Mouse (Mus musculus) forebrain, embryonic 13.5 days (tissue): ENCODE measurements around the gene Pcsk1. TPM values are rescaled to one million over a fixed set of nuclear protein-coding genes. Genes with fewer than 3 reads are reported as not detected.

Source experiments
- ATAC-seq: fragments of 200-750 bp; cut with Nextera tagmentation; 2 replicates; pipeline ENCODE4 v1.8.0; 2017
- H3K27ac ChIP-seq: fragments of 300-500 bp; sonication (generic); 2 replicates; pipeline ENCODE4 v1.5.1; 2015; ENCODE audit warnings: inconsistent platforms, mild to moderate bottlenecking, moderate library complexity
- H3K27me3 ChIP-seq: fragments of 300-500 bp; sonication (generic); 2 replicates; pipeline ENCODE4 v1.6.1; 2015; ENCODE audit warnings: mild to moderate bottlenecking, inconsistent platforms
- H3K36me3 ChIP-seq: fragments of 300-500 bp; sonication (generic); 2 replicates; pipeline ENCODE4 v1.6.1; 2015; ENCODE audit warnings: mild to moderate bottlenecking, inconsistent platforms; ENCODE audit not compliant: poor library complexity, severe bottlenecking
- H3K4me1 ChIP-seq: fragments of 300-500 bp; sonication (generic); 2 replicates; pipeline ENCODE4 v1.6.1; 2015; ENCODE audit warnings: inconsistent platforms
- H3K4me2 ChIP-seq: fragments of 300-500 bp; sonication (generic); 2 replicates; pipeline ENCODE4 v1.6.1; 2015; ENCODE audit warnings: inconsistent platforms, mild to moderate bottlenecking, moderate library complexity
- H3K4me3 ChIP-seq: fragments of 300-500 bp; sonication (generic); 2 replicates; pipeline ENCODE4 v1.5.1; 2015; ENCODE audit warnings: mild to moderate bottlenecking, inconsistent platforms
- H3K9ac ChIP-seq: fragments of 300-500 bp; sonication (generic); 2 replicates; pipeline ENCODE4 v1.6.1; 2015; ENCODE audit warnings: mild to moderate bottlenecking, inconsistent platforms
- H3K9me3 ChIP-seq: fragments of 300-500 bp; sonication (generic); replicated peaks from 2 replicates; pipeline ENCODE4 v1.6.1; 2016; ENCODE audit warnings: inconsistent platforms
- WGBS: fragments of 180-500 bp; shearing (Covaris S2); methylation state at CpG from one replicate; pipeline ENCODE4 v1.1.7; 2015; 5-methylcytosine and 5-hydroxymethylcytosine counted together
- polyA plus RNA-seq: library from polyadenylated mRNA; unstranded; fragments of >200 nt; fragmentation: Nextera tagmentation; extraction: Ambion mirVana; gene quantifications from 2 replicates; pipeline ENCODE4 v1.2.1, GENCODE M21; 2015

Gene Pcsk1
- polyA plus RNA-seq = 0.99 and 1.6 TPM in 2 replicates

DNA sequence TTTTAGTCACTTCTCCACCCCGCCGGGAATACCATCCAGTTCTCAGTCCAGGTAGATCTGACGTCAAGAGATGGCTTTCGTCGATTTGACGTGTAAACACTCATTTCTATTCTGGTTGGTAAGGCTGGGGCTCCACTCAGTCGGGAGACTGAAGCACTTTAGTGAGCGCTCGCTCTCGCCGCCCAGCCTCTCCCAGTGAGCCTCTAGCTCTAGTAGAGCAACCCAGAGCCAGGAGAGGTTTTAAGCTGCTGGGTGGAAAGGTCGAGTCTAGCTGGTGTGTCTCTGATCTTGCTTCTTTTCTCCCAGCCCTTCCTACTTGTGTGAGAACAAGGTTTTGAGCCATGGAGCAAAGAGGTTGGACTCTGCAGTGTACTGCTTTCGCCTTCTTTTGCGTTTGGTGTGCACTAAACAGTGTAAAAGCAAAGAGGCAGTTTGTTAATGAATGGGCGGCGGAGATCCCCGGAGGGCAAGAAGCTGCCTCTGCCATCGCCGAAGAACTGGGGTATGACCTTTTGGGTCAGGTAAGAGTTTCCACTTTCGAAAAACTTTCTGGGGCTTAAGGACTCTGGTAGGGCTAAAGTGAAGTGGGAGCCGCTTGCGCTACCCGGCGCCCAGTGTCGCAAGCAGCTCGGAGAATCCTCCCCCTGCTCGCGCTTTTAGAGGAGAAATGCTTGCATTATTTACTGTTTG lies at the start of gene Pcsk1:
Gene Pcsk1, plus strand, starts transcription at position 106 of the 690 bp plus-strand sequence.
- H3K9me3 ChIP-seq = no peaks in the 10 kb centered on the region
- H3K27me3 ChIP-seq = 0 out of 2 replicates have a peak, but pooled peaks cover 6% of the 10 kb centered on the region
- peak within 1 kb of the TSS; percentile 81 for H3K4me2 ChIP-seq
- no peak within 1 kb of the TSS for H3K27ac ChIP-seq
- H3K4me1 ChIP-seq = peaks cover 13% of the 10 kb centered on the region; the same call in 1 of the 2 replicates
- WGBS = under 1% methylated on average over 28 of the region's 28 CpGs
- no peaks in the 10 kb centered on the region for H3K36me3 ChIP-seq
- peak; percentile 89 for ATAC-seq
- H3K4me3 ChIP-seq = peak within 1 kb of the TSS; percentile 55
- H3K9ac ChIP-seq = peak within 1 kb of the TSS; percentile 58

DNA sequence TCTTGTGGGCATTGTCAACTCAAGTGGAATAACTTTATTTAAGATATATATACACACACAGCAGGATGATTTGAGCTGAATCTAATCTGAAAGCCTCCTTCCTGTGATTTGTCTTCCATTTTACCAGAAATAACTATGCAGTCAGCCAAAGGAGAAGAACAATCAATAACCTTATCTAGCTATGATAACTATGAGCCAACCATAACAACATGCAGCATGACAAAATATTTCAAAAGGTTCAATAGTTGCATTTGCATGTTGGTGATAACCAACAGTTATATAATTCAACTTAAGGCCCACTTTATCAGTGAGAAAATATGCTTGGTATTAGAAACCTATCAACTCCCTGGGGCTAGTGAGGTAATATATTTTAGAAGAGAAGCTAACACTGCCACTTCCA lies 30.8 kb upstream of the Pcsk1 start:
- no peak overlapping the region for H3K27ac ChIP-seq
- H3K9me3 ChIP-seq = no peaks in the 10 kb centered on the region
- no peak for ATAC-seq
- H3K4me2 ChIP-seq = no peak overlapping the region
- H3K4me3 ChIP-seq = no peak overlapping the region
- H3K9ac ChIP-seq = no peak overlapping the region
- H3K27me3 ChIP-seq = no peaks in the 10 kb centered on the region
- no peaks in the 10 kb centered on the region for H3K36me3 ChIP-seq
- no peaks in the 10 kb centered on the region for H3K4me1 ChIP-seq

DNA sequence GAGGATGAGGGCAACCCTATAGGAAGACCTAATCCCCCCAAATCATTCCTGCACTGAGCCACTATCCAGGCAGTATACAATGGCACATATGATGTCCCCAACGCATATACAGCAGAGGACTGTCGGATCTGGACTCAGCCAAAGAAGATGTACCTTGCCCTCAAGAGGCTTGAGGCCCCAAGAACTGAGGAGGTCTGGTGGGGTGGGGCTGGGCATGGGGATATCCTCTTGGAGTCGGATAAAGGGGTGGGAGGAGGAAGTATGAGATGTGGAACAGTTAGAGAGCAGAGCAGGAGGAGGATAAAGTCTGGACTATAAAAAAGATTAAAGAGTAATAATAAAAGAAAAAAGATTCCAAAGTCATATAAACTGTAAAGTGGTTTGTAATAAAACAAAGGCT lies 25.7 kb upstream of the Pcsk1 start:
- WGBS = 91% methylated on average over 3 of the region's 3 CpGs
- Histone ChIP-seq H3K27ac (no peak overlapping the region), H3K4me2 (no peak overlapping the region), H3K36me3 (no peaks in the 10 kb centered on the region), H3K4me3 (no peak overlapping the region), H3K9ac (no peak overlapping the region), H3K27me3 (no peaks in the 10 kb centered on the region), H3K9me3 (no peaks in the 10 kb centered on the region), H3K4me1 (no peaks in the 10 kb centered on the region)
- ATAC-seq = no peak

DNA sequence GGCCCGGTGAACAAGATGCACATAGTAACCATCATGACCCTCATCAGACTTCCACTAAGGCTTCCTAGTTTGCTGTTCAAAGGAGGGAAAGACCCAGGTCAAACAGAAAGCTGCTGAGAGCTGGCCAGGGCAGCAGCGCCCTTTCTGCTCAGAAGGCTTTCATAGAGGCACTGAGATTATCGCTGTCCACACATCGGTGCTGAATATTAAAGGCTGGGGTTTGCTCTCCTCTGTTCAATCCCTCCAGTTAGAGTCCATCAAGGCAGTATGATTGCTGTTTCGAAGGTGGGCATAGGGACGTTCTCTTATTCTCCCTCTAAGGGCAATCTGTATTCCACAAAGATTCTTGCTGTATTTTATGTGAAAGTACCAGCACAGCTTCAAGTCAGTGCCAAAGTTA lies 1.0 kb upstream of the Pcsk1 start:
- Histone ChIP-seq H3K27ac (no peak overlapping the region), H3K9me3 (no peaks in the 10 kb centered on the region), H3K27me3 (0 out of 2 replicates have a peak, but pooled peaks cover 6% of the 10 kb centered on the region), H3K4me1 (peaks cover 13% of the 10 kb centered on the region; the same call in 1 of the 2 replicates), H3K4me2 (no peak overlapping the region), H3K4me3 (no peak overlapping the region), H3K36me3 (no peaks in the 10 kb centered on the region), H3K9ac (no peak overlapping the region)
- no peak for ATAC-seq
- 27% methylated on average over 6 of the region's 6 CpGs for WGBS

DNA sequence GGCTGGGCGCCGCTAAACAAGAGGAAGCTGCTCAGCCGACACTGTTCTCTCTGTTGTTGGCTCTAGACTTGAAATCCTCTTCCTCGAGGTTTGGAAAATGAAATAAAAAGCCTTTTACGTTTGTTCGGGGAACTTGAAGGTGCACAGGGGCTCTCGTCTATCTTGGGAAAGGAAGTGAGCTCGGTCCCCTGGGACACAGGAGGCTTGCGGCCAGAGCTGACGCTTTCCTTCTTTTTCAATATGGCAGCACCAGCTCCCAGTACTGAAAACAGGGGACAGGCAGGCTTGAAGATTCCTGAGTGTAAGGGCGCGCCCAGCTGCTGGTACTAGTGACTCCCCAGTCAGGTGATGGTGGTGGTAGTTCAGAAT lies 769 bp downstream of the Pcsk1 start:
- ATAC-seq = peak; percentile 65
- Histone ChIP-seq H3K9me3 (no peaks in the 10 kb centered on the region), H3K9ac (peak overlapping the region; percentile 58), H3K36me3 (no peaks in the 10 kb centered on the region), H3K4me2 (peak overlapping the region; percentile 81), H3K4me1 (peaks cover 13% of the 10 kb centered on the region; the same call in 1 of the 2 replicates), H3K4me3 (peak overlapping the region; percentile 55), H3K27ac (no peak overlapping the region), H3K27me3 (0 out of 2 replicates have a peak, but pooled peaks cover 6% of the 10 kb centered on the region)
- WGBS = under 1% methylated on average over 12 of the region's 12 CpGs

DNA sequence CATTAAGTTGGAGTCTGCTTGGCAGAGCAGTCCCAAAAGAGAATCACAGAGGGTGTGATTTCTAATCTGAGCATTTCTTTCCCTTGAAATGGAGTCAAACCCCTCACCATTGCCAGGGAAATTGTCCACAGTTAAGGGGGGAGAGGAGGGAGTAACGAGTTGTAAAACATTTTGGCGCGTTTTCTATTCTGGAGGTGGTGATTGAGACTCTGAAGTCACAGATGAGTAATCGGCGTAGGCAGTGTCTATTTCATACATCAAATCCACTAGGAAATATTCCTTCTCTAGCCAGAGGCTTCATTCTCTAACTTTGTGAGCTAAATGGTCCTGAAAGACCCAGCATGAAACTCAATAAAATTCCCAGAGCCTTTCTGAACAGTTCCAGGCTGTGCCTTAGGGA lies 1.4 kb downstream of the Pcsk1 start:
- ATAC-seq = no peak
- H3K9me3 ChIP-seq = no peaks in the 10 kb centered on the region
- no peaks in the 10 kb centered on the region for H3K36me3 ChIP-seq
- peaks cover 13% of the 10 kb centered on the region; the same call in 1 of the 2 replicates for H3K4me1 ChIP-seq
- no peak overlapping the region for H3K27ac ChIP-seq
- WGBS = 70% methylated on average over 5 of the region's 5 CpGs
- H3K4me2 ChIP-seq = peak overlapping the region; percentile 81
- 0 out of 2 replicates have a peak, but pooled peaks cover 6% of the 10 kb centered on the region for H3K27me3 ChIP-seq
- H3K9ac ChIP-seq = no peak overlapping the region
- H3K4me3 ChIP-seq = peak overlapping the region; percentile 55; the same call in 1 of the 2 replicates

DNA sequence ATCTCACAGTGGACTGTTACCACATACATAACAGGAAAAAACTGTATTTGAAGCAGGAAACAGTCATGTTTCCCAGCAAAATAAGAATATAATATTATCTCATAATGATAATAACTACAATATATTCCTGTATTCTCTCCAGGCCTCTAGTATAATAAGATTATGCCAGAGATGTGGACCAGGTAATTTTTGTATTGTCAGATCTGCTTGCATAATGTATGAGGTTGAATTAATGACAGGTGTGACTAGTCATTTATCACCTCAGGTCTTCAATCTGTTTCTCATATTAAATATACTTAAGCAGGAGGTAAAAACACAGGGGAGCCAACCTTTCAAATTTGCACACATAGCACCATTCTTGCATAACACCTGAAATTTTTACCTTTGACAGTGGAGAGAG lies 5.9 kb downstream of the Pcsk1 start:
- Histone ChIP-seq H3K4me3 (no peak overlapping the region), H3K27ac (no peak overlapping the region), H3K36me3 (no peaks in the 10 kb centered on the region), H3K9me3 (no peaks in the 10 kb centered on the region; the same call in 1 of the 2 replicates), H3K4me1 (0 out of 2 replicates have a peak, but pooled peaks cover 4% of the 10 kb centered on the region), H3K9ac (no peak overlapping the region), H3K4me2 (no peak overlapping the region), H3K27me3 (no peaks in the 10 kb centered on the region)
- ATAC-seq = no peak

DNA sequence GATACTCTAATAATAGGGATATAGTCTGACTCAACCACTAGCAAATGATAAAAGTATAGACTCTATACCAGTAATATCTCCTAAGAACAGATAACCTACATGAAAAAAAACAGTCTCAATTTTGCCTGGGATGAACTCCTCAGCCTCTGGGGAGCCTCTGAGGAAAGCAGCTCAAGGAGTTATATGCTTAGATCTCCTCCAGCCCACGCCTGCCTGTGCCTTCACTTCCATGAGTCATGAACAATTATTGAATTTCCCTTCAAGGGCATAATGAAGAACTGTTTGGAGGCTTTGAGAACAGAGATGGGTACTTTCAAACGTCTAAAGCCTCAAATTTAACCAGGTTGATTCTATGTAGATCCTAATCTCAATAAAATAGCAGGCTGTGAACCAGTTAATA lies 23.5 kb downstream of the Pcsk1 start:
- H3K4me1 ChIP-seq = no peaks in the 10 kb centered on the region
- no peak overlapping the region for H3K4me3 ChIP-seq
- H3K36me3 ChIP-seq = no peaks in the 10 kb centered on the region
- ATAC-seq = no peak
- no peaks in the 10 kb centered on the region for H3K9me3 ChIP-seq
- WGBS = 57% methylated on average over 2 of the region's 2 CpGs
- H3K4me2 ChIP-seq = no peak overlapping the region
- no peak overlapping the region for H3K27ac ChIP-seq
- no peaks in the 10 kb centered on the region for H3K27me3 ChIP-seq
- no peak overlapping the region for H3K9ac ChIP-seq

DNA sequence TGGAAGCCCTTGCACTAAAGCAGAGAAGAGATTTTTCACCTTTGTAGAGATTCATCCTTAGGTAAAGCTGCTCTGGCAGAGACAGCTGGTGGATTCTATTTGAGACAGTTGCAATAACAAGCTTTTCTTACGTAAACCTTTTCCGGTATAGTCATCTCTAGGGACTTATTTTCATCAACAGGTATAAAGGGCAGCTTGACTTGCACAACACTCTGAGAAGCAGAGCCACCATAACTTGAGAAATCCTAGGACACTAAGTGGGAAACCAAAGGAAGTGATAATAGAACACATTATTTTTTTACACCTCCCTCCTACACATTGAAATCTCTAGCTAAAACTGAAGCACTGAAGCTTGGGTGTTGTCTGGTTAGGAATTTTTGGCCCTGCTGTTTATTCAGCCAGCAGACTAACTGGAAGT lies 24.4 kb downstream of the Pcsk1 start:
- 95% methylated on average over 2 of the region's 2 CpGs for WGBS
- ATAC-seq = no peak
- H3K9ac ChIP-seq = no peak overlapping the region
- H3K27ac ChIP-seq = no peak overlapping the region
- no peaks in the 10 kb centered on the region for H3K27me3 ChIP-seq
- H3K9me3 ChIP-seq = no peaks in the 10 kb centered on the region
- no peak overlapping the region for H3K4me2 ChIP-seq
- H3K4me1 ChIP-seq = no peaks in the 10 kb centered on the region
- H3K36me3 ChIP-seq = no peaks in the 10 kb centered on the region
- H3K4me3 ChIP-seq = no peak overlapping the region

DNA sequence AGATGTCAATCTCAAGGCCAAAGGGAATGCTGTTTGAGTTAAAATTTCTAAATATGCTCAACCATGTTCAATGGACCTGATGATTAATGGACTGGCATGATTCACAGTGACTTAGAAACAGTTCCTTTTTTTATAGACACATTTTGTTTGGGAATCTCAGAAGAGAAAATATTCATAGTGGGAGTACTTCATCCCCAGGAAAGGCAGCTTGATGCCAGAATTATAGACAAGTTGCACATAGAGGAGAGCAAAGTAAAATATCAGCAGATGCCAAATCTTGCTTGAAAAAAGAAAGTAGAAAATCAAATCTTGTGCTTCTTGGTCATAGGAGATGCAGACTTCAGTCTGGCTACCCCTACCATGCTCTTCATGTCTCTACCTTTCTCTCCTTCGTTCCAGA lies 25.2 kb downstream of the Pcsk1 start:
- H3K27me3 ChIP-seq = no peaks in the 10 kb centered on the region
- H3K27ac ChIP-seq = no peak overlapping the region
- H3K9me3 ChIP-seq = no peaks in the 10 kb centered on the region
- 71% methylated on average over 1 of the region's 1 CpGs for WGBS
- no peaks in the 10 kb centered on the region for H3K36me3 ChIP-seq
- no peak for ATAC-seq
- H3K4me3 ChIP-seq = no peak overlapping the region
- no peak overlapping the region for H3K9ac ChIP-seq
- no peaks in the 10 kb centered on the region for H3K4me1 ChIP-seq
- H3K4me2 ChIP-seq = no peak overlapping the region

DNA sequence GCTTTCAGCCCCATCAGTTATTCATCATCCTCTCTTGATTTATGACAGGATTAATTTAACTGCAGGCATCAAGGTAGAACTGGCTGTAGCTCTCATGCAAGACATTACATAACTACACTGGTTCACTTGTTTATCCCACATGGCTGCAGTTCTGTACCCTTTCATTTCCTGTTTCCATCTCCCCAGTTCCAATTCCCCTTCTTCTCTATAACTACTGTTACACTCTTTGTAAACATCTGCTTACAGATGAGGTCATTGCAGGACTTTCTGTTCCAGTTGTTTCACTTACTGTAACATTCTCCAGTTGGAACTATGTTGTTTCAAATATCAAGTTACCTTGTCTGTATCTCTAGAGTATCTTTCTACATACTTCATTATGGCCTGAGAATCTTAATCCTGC lies 46.2 kb downstream of the Pcsk1 start:
- H3K4me3 ChIP-seq = no peak overlapping the region
- H3K4me1 ChIP-seq = no peaks in the 10 kb centered on the region
- H3K4me2 ChIP-seq = no peak overlapping the region
- H3K36me3 ChIP-seq = no peaks in the 10 kb centered on the region
- no peaks in the 10 kb centered on the region for H3K27me3 ChIP-seq
- H3K27ac ChIP-seq = no peak overlapping the region
- no peak for ATAC-seq
- H3K9me3 ChIP-seq = no peaks in the 10 kb centered on the region
- no peak overlapping the region for H3K9ac ChIP-seq

DNA sequence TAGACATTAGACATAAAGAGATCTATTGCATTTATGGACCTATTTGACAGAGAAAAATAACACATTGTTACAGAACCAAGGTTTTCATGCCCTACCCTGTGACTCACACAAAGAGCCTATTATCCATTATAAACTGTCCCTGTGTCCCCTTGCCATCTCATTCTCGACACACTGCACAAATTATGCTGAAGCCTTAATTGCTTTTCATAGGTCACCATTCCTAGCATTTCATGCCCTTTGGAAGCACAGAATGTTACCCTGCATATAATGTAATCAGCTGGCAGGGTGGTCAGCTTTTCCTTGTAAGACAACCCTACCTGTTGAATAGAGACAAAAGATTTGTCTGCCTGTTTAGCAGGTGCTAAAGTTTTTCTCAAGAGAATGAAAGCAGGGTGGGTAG lies 71.0 kb downstream of the Pcsk1 start:
- Histone ChIP-seq H3K9ac (no peak overlapping the region), H3K4me2 (no peak overlapping the region), H3K27me3 (no peaks in the 10 kb centered on the region), H3K9me3 (no peaks in the 10 kb centered on the region), H3K27ac (no peak overlapping the region), H3K36me3 (no peaks in the 10 kb centered on the region), H3K4me1 (no peaks in the 10 kb centered on the region), H3K4me3 (no peak overlapping the region)
- ATAC-seq = no peak
- 9% methylated on average over 1 of the region's 1 CpGs for WGBS

DNA sequence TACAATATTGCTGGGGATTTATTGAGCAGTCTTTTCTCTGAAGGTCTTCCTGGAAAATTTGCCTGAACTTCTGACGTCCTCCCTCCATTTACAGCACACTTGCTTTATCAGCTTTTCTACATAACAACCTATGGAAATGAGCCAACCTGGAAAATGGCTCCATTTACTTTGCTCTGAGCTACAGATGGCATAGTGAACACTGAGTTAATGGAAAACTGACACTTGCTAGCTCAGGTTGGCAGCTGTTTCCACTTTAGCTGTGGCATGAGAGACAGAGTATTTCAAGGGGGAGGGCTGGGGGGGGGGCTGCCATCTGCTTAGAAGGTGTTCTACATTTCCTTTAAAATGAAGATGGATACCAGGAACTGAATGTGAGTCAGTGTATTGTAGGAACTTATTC lies 73.8 kb downstream of the Pcsk1 start:
- Histone ChIP-seq H3K36me3 (no peaks in the 10 kb centered on the region), H3K27ac (no peak overlapping the region), H3K27me3 (no peaks in the 10 kb centered on the region), H3K9me3 (no peaks in the 10 kb centered on the region), H3K9ac (no peak overlapping the region), H3K4me3 (no peak overlapping the region), H3K4me1 (no peaks in the 10 kb centered on the region), H3K4me2 (no peak overlapping the region)
- peak; percentile 88 for ATAC-seq
- 61% methylated on average over 1 of the region's 1 CpGs for WGBS
